Mouse (Mus musculus) large intestine, adult 2 months (tissue): ENCODE measurements around the gene 9630041A04Rik. TPM values are rescaled to one million over a fixed set of nuclear protein-coding genes. Genes with fewer than 3 reads are reported as not detected.

ENCODE experiments used
- DNase-seq: peaks from one replicate; pipeline ENCODE4 v3.0.0-alpha.2; 2012; ENCODE audit warnings: low read depth, low spot score
- WGBS: fragments of 180-500 bp; shearing (Covaris S2); methylation state at CpG from one replicate; pipeline ENCODE4 v1.1.7; 2018; 5-methylcytosine and 5-hydroxymethylcytosine counted together
- polyA plus RNA-seq: library from polyadenylated mRNA; depleted of rRNA; stranded (reverse); fragments of >200 nt; gene quantifications from 2 replicates; pipeline ENCODE4 v1.2.3, GENCODE M21; 2012

9630041A04Rik gene
- polyA plus RNA-seq, 1 experiment, result not detected

DNA sequence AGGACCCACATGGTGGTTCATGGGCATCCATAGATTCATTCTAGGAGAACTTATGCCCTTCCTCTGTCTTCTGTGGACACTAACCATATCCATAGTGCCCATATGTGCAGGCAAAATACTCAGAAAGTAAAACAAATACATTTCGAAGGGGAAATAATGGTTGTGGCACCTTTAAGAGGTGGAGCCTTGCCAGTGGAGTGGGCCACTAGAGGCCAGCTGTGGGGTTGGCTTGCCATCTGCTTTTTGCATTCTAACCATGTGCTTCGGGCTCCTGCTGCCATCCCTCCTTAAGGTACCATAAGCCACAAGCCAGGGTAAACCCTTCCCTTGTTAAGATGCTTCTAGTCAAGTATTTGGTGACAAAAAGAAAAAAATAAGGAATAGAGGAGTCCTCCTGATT lies 119.5 kb downstream of the 9630041A04Rik start:
- DNase-seq, result no peak
- 72% methylated on average over 2 of the region's 2 CpGs for WGBS

DNA sequence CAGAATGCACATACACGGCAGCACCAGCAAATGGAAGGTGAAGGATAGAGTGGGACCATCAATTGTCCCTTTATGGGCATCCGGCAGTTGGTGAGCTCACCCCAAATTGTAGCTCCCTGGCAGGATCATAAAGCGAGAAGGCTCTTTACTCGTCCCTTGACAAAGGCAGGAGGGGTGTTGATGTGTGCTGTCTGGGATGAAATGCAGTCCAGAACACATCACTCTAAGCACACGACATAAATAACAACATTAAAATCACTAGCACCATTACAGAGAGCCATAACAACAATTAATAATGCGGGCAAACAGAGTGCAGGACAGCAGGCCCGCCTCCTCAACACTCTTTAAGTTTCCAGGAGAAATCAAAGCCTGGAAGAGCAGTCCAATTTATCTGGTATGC lies 120.7 kb downstream of the 9630041A04Rik start:
- WGBS, result 65% methylated on average over 7 of the region's 7 CpGs
- DNase-seq, result no peak

DNA sequence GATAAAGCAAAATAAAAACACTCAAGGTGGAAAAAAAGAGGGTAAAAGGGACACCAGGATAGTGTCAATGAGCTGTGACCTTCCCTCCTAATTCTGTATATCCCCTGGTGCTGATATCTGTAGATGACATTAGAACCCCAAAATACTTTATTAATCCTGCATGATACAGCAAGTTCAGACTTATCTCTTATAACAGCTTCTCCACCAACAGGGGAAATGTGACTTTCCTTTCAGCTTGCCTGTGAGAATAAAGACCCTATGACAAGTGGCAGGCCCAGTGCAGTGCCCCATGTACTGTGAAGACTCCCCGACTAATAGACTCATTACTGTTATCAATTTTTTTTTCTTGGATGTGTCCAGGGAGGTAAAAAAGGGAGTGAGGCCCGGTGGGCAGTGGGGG lies 125.3 kb downstream of the 9630041A04Rik start:
- 79% methylated on average over 2 of the region's 2 CpGs for WGBS
- DNase-seq, result no peak

DNA sequence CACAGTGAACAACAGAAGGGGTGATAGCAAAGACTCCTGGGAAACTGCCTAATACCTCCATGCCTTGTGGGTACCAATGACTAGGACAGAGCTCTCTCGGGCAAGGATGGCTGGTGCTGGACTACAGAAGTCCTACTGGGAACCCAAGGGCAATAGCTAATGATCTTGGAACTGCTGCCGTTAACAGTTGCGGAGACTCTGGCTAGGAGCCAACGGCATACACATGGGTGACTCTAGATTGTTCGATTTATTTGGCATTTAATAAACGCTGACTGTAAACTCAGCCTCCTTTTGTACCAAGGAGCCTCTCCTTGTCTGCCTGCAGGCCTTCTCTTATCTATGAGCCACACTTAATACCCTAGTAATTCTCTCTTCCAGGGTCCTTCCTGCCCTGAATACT lies 128.4 kb downstream of the 9630041A04Rik start:
- WGBS, result 75% methylated on average over 6 of the region's 6 CpGs
- no peak for DNase-seq

DNA sequence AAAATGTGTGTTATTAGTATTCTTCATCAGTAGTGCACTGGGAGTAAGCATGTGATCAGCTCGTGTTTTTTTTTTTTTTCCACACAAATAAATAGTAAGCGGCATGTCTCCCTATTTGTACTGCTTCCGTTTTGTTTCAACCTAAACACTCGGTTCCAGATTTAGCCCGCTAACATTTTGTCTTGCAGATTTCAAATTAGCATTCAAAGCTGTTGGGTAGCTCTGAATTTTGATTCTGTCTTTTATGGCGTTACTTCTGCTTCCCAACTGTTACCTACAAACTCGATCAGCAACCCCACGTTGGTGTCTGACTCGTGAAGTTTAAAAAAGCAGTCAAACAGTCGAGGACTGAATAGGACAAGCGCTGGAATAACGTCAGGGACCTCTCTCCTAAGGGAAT lies 129.2 kb downstream of the 9630041A04Rik start:
- DNase-seq, result no peak
- 80% methylated on average over 12 of the region's 12 CpGs for WGBS
